Mouse (Mus musculus): ENCODE measurements around the gene Prnd. TPM values are rescaled to one million over a fixed set of nuclear protein-coding genes. Genes with fewer than 3 reads are reported as not detected.

The Prnd gene
- 4.1 and 5.5 TPM in 2 replicates for polyA plus RNA-seq (2016; fragmentation: Nextera tagmentation; extraction: Ambion mirVana)

GRCm38 (mm10) chr2:131950598-131951095, at the start of gene Prnd:
Gene Prnd, plus strand, starts transcription at chr2:131950861.
- no peak within 1 kb of the TSS for H3K27ac ChIP-seq
- DNase-seq (ENCODE audit: low spot score) = no peak
- H3K4me3 ChIP-seq = no peak within 1 kb of the TSS
- H3K36me3 ChIP-seq = no peaks in the 10 kb centered on the region
- H3K9me3 ChIP-seq = no peaks in the 10 kb centered on the region
- 10% methylated on average over 11 of the region's 11 CpGs for WGBS
- peaks cover 36% of the 10 kb centered on the region for H3K4me1 ChIP-seq (replicated peaks)
- H3K27me3 ChIP-seq (ENCODE audit: insufficient read depth, poor library complexity, severe bottlenecking) = peaks cover 58% of the 10 kb centered on the region

GRCm38 (mm10) chr2:131902423-131902822, 48.2 kb upstream of the Prnd start:
- H3K27me3 ChIP-seq (ENCODE audit: insufficient read depth, poor library complexity, severe bottlenecking) = no peaks in the 10 kb centered on the region
- DNase-seq (ENCODE audit: low spot score) = no peak
- H3K9me3 ChIP-seq = no peaks in the 10 kb centered on the region
- H3K4me3 ChIP-seq = no peak overlapping the region
- H3K36me3 ChIP-seq = no peaks in the 10 kb centered on the region
- WGBS = 61% methylated on average over 3 of the region's 3 CpGs
- no peak overlapping the region for H3K27ac ChIP-seq
- H3K4me1 ChIP-seq (replicated peaks) = no peaks in the 10 kb centered on the region

- DNase-seq (ENCODE audit: low spot score) = no peak
- Histone ChIP-seq H3K27ac (no peak overlapping the region), H3K36me3 (no peaks in the 10 kb centered on the region), H3K9me3 (no peaks in the 10 kb centered on the region), H3K4me3 (no peak overlapping the region), H3K27me3 (ENCODE audit: insufficient read depth, poor library complexity, severe bottlenecking) (no peaks in the 10 kb centered on the region), H3K4me1 (replicated peaks) (no peaks in the 10 kb centered on the region)
- 58% methylated on average over 8 of the region's 8 CpGs for WGBS
These were observed 47.8 kb upstream of the Prnd start for GRCm38 (mm10) chr2:131902867-131903266.

GRCm38 (mm10) chr2:131905025-131905424, 45.6 kb upstream of the Prnd start:
- H3K27ac ChIP-seq = no peak overlapping the region
- H3K9me3 ChIP-seq = no peaks in the 10 kb centered on the region
- H3K27me3 ChIP-seq (ENCODE audit: insufficient read depth, poor library complexity, severe bottlenecking) = no peaks in the 10 kb centered on the region
- no peak for DNase-seq (ENCODE audit: low spot score)
- H3K36me3 ChIP-seq = no peaks in the 10 kb centered on the region
- 74% methylated on average over 5 of the region's 5 CpGs for WGBS
- H3K4me1 ChIP-seq (replicated peaks) = peaks cover 16% of the 10 kb centered on the region
- no peak overlapping the region for H3K4me3 ChIP-seq

- Histone ChIP-seq H3K9me3 (no peaks in the 10 kb centered on the region), H3K4me3 (no peak overlapping the region), H3K4me1 (replicated peaks) (peaks cover 24% of the 10 kb centered on the region), H3K36me3 (no peaks in the 10 kb centered on the region), H3K27me3 (ENCODE audit: insufficient read depth, poor library complexity, severe bottlenecking) (peaks cover 4% of the 10 kb centered on the region; the same call in 1 of the 2 replicates), H3K27ac (no peak overlapping the region)
- WGBS = 85% methylated on average over 6 of the region's 6 CpGs
- no peak for DNase-seq (ENCODE audit: low spot score)
These were observed 44.9 kb upstream of the Prnd start for GRCm38 (mm10) chr2:131905776-131906175.

- Histone ChIP-seq H3K9me3 (no peaks in the 10 kb centered on the region), H3K27ac (no peak overlapping the region), H3K27me3 (ENCODE audit: insufficient read depth, poor library complexity, severe bottlenecking) (peaks cover 7% of the 10 kb centered on the region; the same call in 1 of the 2 replicates), H3K4me1 (replicated peaks) (peaks cover 29% of the 10 kb centered on the region), H3K36me3 (no peaks in the 10 kb centered on the region), H3K4me3 (no peak overlapping the region)
- WGBS = 93% methylated on average over 3 of the region's 3 CpGs
- DNase-seq (ENCODE audit: low spot score) = no peak
These were observed 44.4 kb upstream of the Prnd start for GRCm38 (mm10) chr2:131906266-131906665.

GRCm38 (mm10) chr2:131906846-131907245, 43.8 kb upstream of the Prnd start:
- WGBS = 79% methylated on average over 1 of the region's 1 CpGs

GRCm38 (mm10) chr2:131907311-131907710, 43.4 kb upstream of the Prnd start:
- no peak overlapping the region for H3K4me3 ChIP-seq
- H3K27ac ChIP-seq = no peak overlapping the region
- H3K4me1 ChIP-seq (replicated peaks) = peaks cover 33% of the 10 kb centered on the region
- H3K9me3 ChIP-seq = no peaks in the 10 kb centered on the region
- WGBS = 82% methylated on average over 5 of the region's 5 CpGs
- no peaks in the 10 kb centered on the region for H3K36me3 ChIP-seq
- peaks cover 7% of the 10 kb centered on the region; the same call in 1 of the 2 replicates for H3K27me3 ChIP-seq (ENCODE audit: insufficient read depth, poor library complexity, severe bottlenecking)
- DNase-seq (ENCODE audit: low spot score) = no peak

More at GRCm38 (mm10) chr2:131906846-131907245, 43.8 kb upstream of the Prnd start:
- Histone ChIP-seq H3K27ac (no peak overlapping the region), H3K4me1 (replicated peaks) (peaks cover 33% of the 10 kb centered on the region), H3K36me3 (no peaks in the 10 kb centered on the region), H3K4me3 (no peak overlapping the region), H3K27me3 (ENCODE audit: insufficient read depth, poor library complexity, severe bottlenecking) (peaks cover 7% of the 10 kb centered on the region; the same call in 1 of the 2 replicates), H3K9me3 (no peaks in the 10 kb centered on the region)
- no peak for DNase-seq (ENCODE audit: low spot score)

- no peaks in the 10 kb centered on the region for H3K9me3 ChIP-seq
- H3K36me3 ChIP-seq = no peaks in the 10 kb centered on the region
- H3K4me1 ChIP-seq (replicated peaks) = peaks cover 33% of the 10 kb centered on the region
- 85% methylated on average over 7 of the region's 7 CpGs for WGBS
- H3K27ac ChIP-seq = no peak overlapping the region
- no peak for DNase-seq (ENCODE audit: low spot score)
- peaks cover 7% of the 10 kb centered on the region; the same call in 1 of the 2 replicates for H3K27me3 ChIP-seq (ENCODE audit: insufficient read depth, poor library complexity, severe bottlenecking)
- H3K4me3 ChIP-seq = no peak overlapping the region
These were observed 42.3 kb upstream of the Prnd start for GRCm38 (mm10) chr2:131908351-131908861.

- WGBS = 87% methylated on average over 1 of the region's 1 CpGs
- no peak for DNase-seq (ENCODE audit: low spot score)
- no peaks in the 10 kb centered on the region for H3K9me3 ChIP-seq
- no peak overlapping the region for H3K27ac ChIP-seq
- H3K36me3 ChIP-seq = no peaks in the 10 kb centered on the region
- peaks cover 7% of the 10 kb centered on the region; the same call in 1 of the 2 replicates for H3K27me3 ChIP-seq (ENCODE audit: insufficient read depth, poor library complexity, severe bottlenecking)
- H3K4me3 ChIP-seq = no peak overlapping the region; the same call in 1 of the 2 replicates
- H3K4me1 ChIP-seq (replicated peaks) = peaks cover 33% of the 10 kb centered on the region
These were observed 41.8 kb upstream of the Prnd start for GRCm38 (mm10) chr2:131908906-131909305.

- Histone ChIP-seq H3K4me1 (replicated peaks) (peaks cover 33% of the 10 kb centered on the region), H3K4me3 (peak within 1 kb of the TSS; percentile 79), H3K9me3 (no peaks in the 10 kb centered on the region), H3K36me3 (no peaks in the 10 kb centered on the region), H3K27me3 (ENCODE audit: insufficient read depth, poor library complexity, severe bottlenecking) (peaks cover 7% of the 10 kb centered on the region; the same call in 1 of the 2 replicates), H3K27ac (peak within 1 kb of the TSS; percentile 91)
- 5% methylated on average over 51 of the region's 52 CpGs for WGBS
- peak; percentile 92 for DNase-seq (ENCODE audit: low spot score)
These were observed 40.7 kb upstream of the Prnd start, which contains the start of the genes Prnp and Prn for GRCm38 (mm10) chr2:131909683-131910572. Gene Prnp, plus strand, starts transcription at chr2:131909928. Gene Prn, plus strand, starts transcription at chr2:131909957.

GRCm38 (mm10) chr2:131910847-131911246, 39.8 kb upstream of the Prnd start:
- Histone ChIP-seq H3K4me1 (replicated peaks) (peaks cover 33% of the 10 kb centered on the region), H3K4me3 (peak overlapping the region; percentile 79; the same call in 1 of the 2 replicates), H3K27me3 (ENCODE audit: insufficient read depth, poor library complexity, severe bottlenecking) (peaks cover 7% of the 10 kb centered on the region; the same call in 1 of the 2 replicates), H3K27ac (no peak overlapping the region), H3K9me3 (no peaks in the 10 kb centered on the region), H3K36me3 (no peaks in the 10 kb centered on the region)
- 70% methylated on average over 2 of the region's 2 CpGs for WGBS
- DNase-seq (ENCODE audit: low spot score) = no peak
